ENCODE assay signal across 20 mouse cellular contexts in the genomic region with DNA sequence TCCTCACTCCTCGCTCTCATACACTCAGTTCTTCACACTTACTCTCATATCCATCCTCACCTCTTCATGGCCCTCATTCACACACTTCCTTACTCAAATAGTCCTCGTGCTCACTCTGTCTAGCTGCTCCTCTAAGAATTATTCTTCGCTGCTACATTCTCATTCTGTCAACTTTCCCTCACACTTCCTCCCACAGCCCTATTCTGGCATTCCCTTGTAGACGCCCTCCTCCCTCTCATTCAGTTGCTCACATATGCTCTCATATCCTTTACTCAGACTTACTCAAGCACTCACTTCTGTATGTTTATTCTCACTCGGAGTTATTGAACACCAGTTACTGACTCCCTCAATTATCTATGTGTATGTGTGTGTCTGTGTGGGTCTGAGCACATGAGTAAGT. TPM values are rescaled to one million over a fixed set of nuclear protein-coding genes. Genes with fewer than 3 reads are reported as not detected.
DNase-seq lines count a peak whose midpoint lies in the region; ATAC-seq lines count a peak whose summit lies in the region.
"Had no signal": no experiment of that assay in that cellular context is flagged by ENCODE, and none has a peak within 500 bp of the region (broad histone marks: within the 10 kb centered on the region; RNA-seq: fewer than 3 reads in every experiment).

No protein-coding gene starts in this region.

- ATAC-seq in frontal cortex, adult (ENCODE audit: low TSS enrichment) = peak; percentile 95
- ATAC-seq: activated CD4-positive, CD25-positive, alpha-beta regulatory T cell, adult 4 months; forebrain, embryonic 14.5 days; forebrain, postnatal 0 days; hindbrain, embryonic 16.5 days had no signal

- no peak for DNase-seq in frontal cortex, postnatal 14 days (ENCODE audit: low spot score in 2 of 2)
- DNase-seq in left cerebral cortex, postnatal 14 days (ENCODE audit: low spot score in 2 of 2) = peak; percentile 13 to 37
- DNase-seq in left cerebral cortex, postnatal 10 days (ENCODE audit: extremely low spot score in 1 of 2, low spot score in 2 of 2) = no peak
- peak; percentile 32 for DNase-seq in right cerebral cortex, adult 18-20 months
- DNase-seq in right cerebral cortex, postnatal 4 days = no peak
- DNase-seq in urinary bladder, postnatal 25 days (ENCODE audit: low spot score) = no peak
- DNase-seq: adrenal gland, adult 8-10 months; adrenal gland, postnatal 25 days; cerebellum, adult 18-20 months; cerebellum, adult 9-10 months; cerebellum, postnatal 14 days; forebrain, postnatal 0 days; gastrocnemius, postnatal 25 days; heart, adult 18-20 months; heart, postnatal 10 days; heart, postnatal 36 days had no signal

- intact Hi-C loops in left cerebral cortex, postnatal 14 days (cut with DNase I) = no loop called here
- intact Hi-C loops in left cerebral cortex, postnatal 10 days (cut with DNase I) = no loop called here

RNA-seq across cellular contexts. Expression of gene Tmem185a, which starts 13.4 kb away (rescaled TPM):
- 10 to 100 TPM; 44.9 to 46.9 TPM for total RNA-seq in left cerebral cortex, postnatal 14 days (2021)
- 10 to 100 TPM; 38.4 TPM for total RNA-seq in left cerebral cortex, postnatal 10 days (2021)

Comparison
In these comparisons a context has a peak if more than half of its experiments do, and no peak if none do; other contexts are left out.
1. DNase-seq: peak in left cerebral cortex, postnatal 14 days (2 of 2) and right cerebral cortex, adult 18-20 months (single experiment); none in frontal cortex, postnatal 14 days (0 of 2), left cerebral cortex, postnatal 10 days (0 of 2), right cerebral cortex, postnatal 4 days (single experiment) and urinary bladder, postnatal 25 days (single experiment).